Mouse (Mus musculus): ENCODE measurements around the gene Copz2.
"Not testable (repeated sequence)": the region's sequence is repeated elsewhere in the genome, so short reads cannot be mapped to it uniquely, and the experiment has no call there.

The Copz2 gene

DNA sequence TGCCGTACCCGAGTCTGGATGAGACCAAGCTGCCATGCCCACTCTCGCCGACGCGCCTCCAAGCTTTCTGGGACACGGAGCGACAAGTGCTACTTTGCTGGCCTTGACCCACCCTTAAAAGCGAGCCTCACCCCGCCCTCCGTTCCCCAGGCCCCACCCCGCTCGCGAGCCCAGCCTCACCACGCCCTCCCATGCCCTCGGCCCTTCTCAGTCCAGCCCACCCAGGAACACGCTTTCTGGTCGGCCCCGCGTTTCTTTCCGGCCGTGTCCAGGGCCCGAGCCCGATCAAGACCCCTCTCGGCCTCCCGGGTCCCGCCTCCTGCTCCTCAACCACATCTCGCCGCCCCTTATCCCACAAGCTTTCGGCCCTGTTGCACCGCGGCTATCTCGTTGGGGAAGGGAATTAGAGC, 20.3 kb upstream of the Copz2 start:
- DNase-seq (ENCODE audit: low read depth) = peak; percentile 72

DNA sequence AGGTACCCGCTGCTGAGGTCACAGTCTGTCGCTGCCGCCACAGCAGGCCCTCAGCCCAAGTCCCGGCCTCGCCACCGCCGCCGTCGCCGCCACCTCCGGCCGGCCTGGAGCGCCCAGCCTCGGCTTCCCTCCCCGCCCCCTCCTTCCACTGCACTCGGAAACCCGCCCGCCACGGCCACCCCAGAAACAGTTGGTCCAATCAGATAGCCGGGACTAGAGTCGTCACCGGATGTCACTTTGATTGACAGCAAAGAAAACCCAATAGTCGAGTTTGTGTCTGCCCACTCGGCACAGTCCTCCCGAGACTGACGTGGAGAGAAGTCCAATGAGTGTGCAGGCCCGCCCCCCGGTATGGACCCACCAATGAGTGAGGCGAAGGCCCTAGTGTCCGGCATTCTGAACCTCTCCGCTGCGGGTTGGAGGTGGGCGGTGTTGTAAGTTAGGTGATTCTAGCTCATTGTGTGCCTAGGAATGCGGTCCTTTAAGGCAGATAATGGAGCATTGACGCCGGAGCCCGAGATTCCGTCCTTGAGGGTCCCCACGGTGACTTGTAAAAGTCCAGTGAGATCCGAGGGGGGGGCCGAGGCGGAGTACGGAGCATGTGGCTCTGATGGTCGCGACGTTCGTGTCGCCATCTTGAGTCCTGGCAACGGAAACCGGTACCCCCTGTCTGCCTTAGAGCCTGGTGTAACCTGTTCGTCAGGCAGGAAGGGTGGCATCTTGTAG, 19.7 kb upstream of the Copz2 start, which contains the start of gene Nfe2l1:
Gene Nfe2l1, minus strand, starts transcription at position 156 of the 726 bp plus-strand sequence.
- peak; percentile 99 for DNase-seq (ENCODE audit: low read depth)

DNA sequence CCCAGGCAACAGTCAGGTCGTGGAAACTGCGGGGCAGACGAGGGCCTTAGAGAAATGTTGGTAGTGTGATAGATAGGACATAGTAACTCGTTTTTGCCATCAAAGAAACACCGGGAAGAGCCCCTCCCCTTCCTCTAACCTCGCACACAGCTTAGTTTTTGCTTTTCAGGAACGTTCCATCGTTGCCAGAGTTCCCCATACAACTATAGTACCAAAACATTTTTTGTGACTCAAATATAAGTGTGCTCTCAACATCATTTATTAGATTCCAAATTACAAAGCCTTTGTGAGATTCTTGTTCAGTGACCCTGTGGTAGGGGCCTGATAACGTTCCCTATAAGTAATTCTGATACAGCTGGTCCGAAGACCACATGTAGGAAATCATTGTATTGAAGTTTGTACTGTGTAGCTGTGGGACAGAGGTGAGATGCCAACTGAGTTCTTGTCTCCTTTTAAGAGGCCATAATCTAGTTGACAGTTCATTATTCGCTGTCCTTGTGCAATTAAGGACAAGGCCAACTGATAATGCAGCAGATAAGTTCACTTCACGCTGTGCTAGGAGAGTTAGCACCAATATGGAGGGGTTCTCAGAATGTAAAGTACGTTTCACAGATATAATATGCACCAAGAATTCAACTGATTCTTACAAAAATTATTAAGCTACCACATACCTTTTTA, 19.0 kb upstream of the Copz2 start:
- DNase-seq (ENCODE audit: low read depth) = peak; percentile 33

DNA sequence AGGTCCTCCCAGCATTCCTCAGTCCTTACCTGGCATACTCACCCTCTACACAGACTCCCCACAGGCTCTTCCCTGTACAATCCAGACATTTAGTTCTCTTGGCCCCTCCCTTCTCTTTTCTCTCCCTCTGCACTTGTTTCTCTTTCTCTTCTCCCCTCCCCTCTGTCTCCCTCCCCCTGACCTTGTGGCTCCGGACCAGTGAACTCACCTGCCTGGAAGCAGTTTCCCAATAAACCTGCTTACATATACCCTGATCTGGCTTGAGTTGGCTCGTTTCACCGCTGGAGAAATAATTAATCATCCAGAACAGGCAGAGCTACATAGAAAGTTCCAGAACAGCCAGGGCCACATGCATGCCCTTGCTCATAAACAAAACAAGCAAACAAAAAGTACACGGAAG, 18.2 kb upstream of the Copz2 start:
- no peak for DNase-seq (ENCODE audit: low read depth)

DNA sequence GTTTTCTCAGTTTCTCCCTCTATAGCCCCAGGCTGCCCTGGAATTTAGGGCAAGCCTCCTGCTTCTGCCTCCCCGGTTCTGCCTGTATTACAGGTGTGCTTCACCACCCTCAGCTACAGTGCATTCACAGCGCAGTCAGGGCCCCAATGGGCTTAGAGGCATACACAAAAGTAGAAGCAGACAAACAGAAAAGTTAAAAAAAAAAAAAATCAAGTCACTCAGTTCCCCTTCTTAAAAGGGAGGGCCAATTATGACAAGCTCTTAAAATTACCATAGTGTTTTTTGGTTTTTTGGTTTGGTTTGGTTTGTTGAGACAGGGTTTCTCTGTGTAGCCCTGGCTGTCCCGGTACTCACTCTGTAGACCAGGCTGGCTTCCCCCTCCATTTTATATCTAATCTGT, 17.1 kb upstream of the Copz2 start:
- DNase-seq (ENCODE audit: low read depth) = no peak

DNA sequence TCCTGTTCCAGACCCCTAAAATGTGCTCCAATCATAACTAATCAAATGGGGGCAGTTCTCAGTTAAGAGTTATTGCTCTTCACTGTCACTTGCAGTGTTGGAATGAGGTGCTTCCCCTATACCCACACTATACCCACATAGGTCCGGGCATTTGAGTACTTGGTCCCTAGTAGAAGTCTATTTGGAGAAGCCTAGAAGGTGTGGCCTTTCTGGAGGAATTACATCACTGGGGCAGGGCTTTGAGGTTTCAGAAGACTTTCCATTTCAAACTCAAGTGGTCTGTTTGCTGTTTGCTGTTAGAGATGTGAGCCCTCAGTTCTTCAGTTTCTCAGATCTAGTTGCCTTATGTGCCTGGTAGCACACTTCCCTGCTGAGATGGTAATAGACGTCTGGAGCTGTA, 16.7 kb upstream of the Copz2 start:
- no peak for DNase-seq (ENCODE audit: low read depth)

DNA sequence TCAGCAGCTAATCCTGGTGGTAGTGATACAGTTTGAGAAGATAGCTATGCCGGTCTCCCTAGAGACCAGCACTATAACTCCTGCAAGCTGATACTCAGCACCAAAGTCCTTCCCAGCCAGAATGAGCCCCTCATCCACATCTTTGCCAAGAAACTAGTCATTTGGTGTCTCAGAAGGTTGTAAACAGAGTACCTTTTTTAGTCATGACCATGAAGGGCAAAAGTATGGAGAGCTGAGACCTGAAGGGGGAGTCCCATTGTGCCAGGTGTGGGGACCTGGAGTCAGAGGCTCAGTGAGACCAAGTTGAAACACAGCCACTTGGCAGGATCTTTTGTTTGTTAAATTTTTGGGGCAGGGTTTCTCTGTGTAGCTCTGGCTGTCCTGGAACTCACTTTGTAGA, 15.5 kb upstream of the Copz2 start:
- no peak for DNase-seq (ENCODE audit: low read depth)

DNA sequence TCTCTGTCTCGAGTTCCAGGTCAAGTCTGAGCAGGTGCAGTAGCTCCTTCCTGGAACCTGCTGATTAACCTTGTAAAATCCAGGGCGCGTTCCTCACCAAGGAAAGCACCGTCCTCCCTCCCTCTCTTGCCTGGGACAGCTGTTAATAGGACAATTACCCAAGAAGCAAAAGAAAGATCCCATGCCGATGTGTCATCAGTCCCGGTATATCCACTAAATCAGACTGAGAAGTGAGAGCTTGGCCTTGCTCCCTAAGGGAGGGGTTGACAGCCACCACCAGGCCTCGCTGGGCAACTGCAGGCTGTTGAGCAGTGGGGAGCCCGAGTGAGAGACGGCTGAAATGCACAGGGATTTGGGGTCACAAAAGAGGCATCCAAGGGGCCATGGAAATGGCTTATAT, 12.4 kb upstream of the Copz2 start:
- DNase-seq (ENCODE audit: low read depth) = no peak

DNA sequence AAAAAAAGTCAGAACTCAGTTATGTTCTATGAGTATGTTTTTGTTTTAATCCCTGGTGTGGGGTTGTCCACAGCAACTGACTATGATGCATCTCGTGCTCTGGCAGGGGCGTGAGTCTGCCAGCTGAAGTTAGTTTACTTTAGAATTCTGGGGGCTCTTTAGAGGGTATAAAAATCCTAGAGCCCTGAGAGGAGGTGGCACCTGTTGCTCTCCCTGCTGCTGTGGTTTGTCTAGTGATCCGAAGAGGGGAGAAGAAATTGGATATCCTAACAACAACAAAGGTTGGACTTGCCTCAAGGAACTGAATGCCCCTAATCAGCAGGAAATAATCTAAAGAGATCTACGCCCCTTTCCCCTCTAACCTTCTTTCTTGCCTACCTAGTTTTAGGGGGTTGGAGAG, 11.3 kb upstream of the Copz2 start:
- DNase-seq (ENCODE audit: low read depth) = no peak

DNA sequence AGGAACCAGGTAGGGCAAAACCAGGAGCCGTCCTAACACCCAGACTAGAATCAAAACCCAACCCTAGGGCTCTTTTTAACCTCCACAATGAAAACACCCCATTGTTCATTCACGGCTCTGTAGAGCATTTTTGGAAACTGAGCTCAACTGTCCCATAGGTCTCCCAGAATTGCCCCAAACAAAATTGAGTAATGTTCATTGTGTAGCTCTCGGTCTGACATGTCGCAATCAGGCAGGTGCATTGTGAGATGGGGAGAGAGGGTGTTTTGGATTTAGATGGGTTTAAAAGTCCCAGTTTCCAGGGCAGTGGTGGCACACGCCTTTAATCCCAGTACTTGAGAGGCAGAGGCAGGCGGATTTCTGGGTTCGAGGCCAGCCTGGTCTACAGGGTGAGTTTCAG, 10.2 kb upstream of the Copz2 start:
- no peak for DNase-seq (ENCODE audit: low read depth)

DNA sequence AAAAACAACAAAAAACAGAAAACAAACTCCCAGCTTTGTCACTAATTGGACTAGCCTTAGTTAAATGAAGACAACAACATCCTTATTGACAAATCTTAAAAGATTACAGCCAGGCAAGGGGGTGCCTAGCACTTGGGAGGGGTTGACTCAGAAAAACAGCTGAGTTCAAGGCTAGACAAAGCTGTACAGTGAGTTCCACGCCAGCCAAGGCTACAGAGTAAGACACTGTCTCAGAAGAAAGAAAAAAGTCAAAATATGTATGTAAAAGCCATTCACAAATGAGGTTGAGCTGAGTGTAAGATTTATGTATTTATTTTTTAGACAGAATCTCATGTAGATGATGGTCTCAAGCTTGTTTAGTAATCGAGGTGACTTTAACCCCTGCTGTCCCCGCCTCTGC, 9.8 kb upstream of the Copz2 start:
- DNase-seq (ENCODE audit: low read depth) = no peak

DNA sequence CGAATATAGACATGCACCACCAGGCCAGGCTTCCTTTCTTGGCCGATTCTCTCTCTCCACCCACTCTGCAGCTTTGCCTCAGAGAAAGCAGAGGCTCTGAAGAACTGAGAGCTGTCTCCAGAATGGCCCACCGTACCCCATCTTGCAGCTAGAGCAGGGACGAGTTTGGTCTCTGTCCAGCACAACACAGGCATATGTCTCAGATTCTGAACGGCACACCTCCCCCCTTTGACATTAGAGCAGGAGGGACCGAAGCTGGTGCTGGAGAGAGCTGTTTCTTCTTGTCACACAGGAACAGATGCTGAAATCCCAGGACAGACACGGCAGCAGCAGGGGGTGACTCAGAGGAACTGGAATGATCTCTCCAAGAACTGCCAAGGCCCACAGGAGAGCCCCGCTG, 9.4 kb upstream of the Copz2 start:
- no peak for DNase-seq (ENCODE audit: low read depth)

DNA sequence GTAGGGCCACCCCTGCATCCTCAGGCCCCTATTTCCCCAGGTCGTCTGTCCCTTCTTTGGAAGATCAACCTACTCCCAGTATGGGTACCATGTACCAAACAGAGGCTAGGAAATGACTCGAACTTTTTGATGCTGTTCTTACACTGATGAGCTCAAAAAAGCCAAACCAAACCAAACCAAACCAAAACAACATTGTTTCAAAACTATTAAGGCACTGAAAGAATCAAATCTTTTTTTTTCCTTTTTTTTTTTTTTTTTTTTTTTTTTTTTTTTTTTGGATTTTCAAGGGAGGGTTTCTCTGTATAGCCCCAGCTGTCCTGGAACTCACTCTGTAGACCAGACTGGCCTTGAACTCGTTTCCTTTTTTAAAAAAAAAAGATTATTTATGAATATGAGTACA, 6.0 kb upstream of the Copz2 start:
- no peak for DNase-seq (ENCODE audit: low read depth)

DNA sequence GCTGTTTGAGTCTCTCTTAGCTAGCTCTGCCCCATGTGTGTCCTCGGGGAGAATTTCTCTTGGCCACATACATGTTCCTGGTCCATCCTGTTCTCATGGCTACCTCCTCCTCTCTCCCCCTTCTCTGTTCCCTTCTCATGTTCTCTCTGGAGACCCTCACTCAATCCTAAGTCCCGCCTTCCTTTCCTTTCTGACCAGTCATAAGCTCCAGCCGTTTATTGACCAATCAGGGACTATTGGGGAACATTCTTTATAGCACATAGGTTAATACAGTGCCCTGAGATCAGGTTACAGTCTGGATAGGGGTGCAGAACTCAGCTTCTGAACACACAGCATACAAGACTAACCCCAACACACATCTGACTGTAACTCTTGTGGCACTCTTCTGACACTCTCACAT, 2.4 kb upstream of the Copz2 start:
- DNase-seq (ENCODE audit: low read depth) = no peak

DNA sequence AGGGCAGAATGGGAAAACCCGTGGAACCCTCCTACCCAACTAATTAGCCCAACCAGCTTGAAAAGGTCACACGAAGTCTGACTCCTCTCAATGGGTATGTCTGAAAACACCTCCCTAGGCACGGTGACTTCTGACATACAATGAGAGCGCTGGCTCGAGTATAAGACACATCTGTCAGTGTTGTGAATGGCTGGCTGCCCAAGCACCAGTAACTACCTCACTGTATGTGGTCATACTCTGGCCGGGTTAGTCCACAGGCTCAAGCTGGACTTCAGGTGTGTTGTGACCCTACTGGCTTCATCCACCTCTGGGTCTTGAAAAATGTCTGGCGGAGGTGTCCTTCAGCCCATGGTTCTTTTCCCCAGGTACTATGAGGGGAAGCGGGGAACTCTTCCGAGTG, 976 bp upstream of the Copz2 start:
- DNase-seq (ENCODE audit: low read depth) = no peak

DNA sequence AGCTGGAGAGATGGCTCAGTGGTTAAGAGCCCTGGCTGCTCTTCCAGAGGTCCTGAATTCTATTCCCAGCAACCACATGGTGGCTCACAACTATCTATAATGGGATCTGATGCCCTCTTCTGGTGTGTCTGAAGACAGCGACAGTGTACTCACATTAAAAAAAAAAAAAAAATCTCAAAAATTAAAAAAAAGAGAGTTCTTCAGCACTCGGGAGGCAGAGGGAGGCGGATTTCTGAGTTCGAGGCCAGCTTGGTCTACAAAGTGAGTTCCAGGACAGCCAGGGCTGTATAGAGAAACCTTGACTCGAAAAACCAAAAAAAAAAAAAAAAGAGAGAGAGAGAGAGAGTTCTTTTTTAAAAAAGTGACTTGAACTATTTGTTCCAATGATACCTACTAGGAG, 525 bp upstream of the Copz2 start:
- not testable (repeated sequence) for DNase-seq (ENCODE audit: low read depth)

DNA sequence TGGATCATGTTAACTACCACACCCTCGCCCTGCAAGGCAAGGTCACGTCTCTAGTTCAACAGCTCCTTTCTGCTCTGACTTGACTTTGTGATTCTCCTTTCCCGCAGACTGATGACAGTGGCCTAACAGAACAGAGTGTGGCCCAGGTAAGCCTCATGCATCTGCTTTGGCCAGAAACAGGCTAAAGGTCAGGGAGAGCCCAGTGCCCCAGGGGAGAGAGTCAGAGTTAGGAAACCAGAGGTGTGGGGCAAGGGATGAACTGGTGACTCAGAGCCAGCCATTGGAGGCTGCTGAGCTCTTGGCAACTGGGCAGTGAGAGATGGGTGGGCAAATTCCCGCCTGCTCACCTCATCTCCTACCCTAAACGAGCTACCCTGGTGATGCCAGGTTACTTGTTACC, 7.8 kb downstream of the Copz2 start:
- no peak for DNase-seq (ENCODE audit: low read depth)

DNA sequence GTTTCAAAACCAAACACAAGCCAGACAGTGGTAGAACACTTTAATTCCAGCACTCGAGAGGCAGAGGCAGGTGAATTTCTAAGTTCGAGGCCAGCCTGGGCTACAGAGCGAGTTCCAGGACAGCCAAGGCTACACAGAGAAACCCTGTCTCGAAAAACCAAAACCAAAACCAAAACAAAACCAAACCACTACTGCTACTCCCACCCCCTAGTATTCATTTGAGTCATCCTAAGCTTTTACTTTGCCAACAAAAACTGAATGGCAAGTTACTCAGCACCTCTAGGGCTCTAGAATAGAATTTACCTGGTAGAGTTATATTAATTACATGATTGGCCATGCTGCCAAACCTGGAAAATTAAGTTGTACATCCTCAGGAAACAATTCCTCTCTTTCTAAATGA, 10.0 kb downstream of the Copz2 start:
- DNase-seq (ENCODE audit: low read depth) = no peak

DNA sequence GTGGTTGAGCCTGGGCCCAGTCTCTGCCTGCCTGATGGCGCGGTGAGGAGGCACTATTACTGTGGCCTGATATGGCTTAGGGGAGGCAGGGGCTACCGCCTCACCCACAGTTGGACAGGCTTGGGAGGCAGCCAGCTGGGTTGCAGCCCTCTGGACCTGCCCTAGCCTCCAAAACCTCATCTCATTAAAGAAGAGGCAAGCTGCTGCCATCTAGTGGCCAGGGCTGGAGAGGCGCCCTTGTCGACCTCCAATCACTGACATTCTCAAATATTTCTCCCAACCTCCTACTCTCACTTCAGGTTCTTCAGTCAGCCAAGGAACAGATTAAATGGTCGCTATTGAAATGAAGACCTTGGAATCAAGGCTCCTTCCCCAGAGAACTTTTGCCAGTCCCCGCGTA, 10.9 kb downstream of the Copz2 start:
- DNase-seq (ENCODE audit: low read depth) = peak; percentile 62

DNA sequence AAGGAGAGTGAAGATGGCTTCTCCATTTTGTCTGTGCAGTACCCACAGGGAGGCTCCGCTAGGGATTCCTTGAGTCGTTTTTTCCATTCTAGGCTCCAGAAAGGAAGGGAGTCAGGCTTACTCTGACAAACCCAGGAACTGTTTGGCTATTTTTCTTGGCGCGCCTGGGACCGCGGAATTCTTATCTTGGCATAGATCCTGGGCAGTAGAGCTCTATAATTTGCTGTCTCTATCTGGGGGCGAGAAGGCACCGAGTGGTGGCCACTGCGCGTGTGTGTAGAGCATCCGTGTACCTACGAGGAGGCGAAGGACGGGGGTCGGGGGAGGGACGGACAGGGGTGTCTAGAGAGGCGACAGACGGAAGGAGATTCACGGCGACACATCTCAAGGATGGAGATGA, 11.8 kb downstream of the Copz2 start:
- no peak for DNase-seq (ENCODE audit: low read depth)

DNA sequence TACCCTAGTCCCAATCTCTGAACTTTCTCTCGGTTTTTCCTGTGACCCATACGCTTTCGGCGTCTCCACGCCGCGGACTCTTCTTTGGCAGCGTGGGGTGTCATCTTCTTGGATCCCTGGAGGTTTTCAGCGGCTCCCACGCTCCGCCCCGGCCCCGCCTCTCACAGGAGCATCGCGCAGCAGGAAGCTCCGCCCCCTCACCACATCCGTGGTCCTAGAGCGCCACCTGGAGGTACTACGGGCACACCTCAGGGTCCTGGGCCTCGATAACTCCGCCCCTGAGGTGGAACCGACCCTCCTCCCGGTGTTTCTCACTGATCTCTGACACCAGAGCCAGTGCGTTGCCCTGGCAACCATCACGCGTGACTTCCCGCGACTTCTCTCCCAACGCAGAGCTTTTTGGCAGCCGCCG, 12.2 kb downstream of the Copz2 start:
- peak; percentile 84 for DNase-seq (ENCODE audit: low read depth)

DNA sequence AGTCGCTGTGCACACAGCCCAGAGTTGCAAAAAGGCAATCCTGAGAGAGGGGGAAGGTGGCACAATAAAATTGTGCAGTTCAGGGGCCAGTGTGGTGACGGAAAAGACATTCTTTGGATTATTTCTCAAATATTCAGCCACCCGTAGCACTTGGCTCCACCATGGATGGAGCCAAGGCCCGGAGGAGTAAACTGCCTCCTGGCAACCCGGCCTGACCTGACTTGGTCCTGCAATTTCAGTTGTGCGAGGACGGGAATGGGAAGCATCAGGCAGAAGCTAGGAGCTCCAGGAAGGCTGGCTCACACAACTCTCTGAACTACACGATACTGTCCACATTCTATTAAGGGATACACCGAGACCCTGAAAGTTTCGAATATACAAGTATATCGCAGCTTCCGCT, 12.9 kb downstream of the Copz2 start:
- no peak for DNase-seq (ENCODE audit: low read depth)

DNA sequence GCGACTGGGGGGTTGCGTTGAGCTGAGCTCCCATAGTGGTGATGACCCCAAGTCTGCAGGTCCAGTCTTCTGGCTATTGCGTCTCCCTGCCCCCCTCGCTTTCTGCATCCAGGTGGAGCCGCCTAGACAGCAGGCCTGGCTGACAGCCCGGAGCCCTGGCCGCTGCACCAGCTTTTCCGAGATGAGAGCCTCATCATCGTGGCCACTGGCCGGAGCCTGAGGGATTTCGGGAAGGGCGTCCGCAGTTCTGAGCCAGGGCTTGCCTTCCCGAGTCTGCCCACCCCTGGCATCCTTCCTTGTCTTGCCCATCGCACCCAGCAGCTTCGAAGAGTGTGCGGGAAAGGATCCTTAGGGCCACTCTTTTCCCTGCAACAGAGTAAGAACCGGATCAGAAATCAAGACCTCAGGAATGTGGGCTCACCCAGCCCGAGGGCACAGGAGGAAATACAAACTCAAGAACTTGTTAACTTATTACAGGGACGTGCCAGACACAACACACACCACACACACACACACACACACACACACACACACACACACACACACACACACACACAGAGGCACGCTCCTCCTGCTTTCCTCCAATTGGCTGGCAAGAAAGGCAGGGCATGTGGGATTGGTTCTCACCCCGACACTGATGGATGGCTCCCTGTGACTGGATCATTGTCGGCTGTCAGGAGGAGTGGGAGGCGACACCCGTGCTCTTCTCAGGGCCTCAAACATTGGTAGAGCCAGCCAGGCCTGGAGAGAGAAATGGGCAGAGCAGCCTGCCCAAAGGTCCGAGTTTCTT, 13.7 kb downstream of the Copz2 start:
- DNase-seq (ENCODE audit: low read depth) = no peak
